Mouse (Mus musculus) CH12.LX (cell line): Measurements from ENCODE around the gene Gal3st2b. TPM values are rescaled to one million over a fixed set of nuclear protein-coding genes. Genes with fewer than 3 reads are reported as not detected.
"Not testable (repeated sequence)": the region's sequence is repeated elsewhere in the genome, so short reads cannot be mapped to it uniquely, and the experiment has no call there.

Source experiments
- DNase-seq: peaks from one replicate; pipeline ENCODE4 v3.0.0-alpha.2; 2013; ENCODE audit errors: extremely low read depth
- H3K27ac ChIP-seq: 2 replicates; pipeline ENCODE4 v1.5.1; 2012; ENCODE audit warnings: low read depth, mild to moderate bottlenecking, control low read depth, moderate library complexity; ENCODE audit not compliant: insufficient read depth
- H3K27me3 ChIP-seq: replicated peaks from 2 replicates; pipeline ENCODE3; 2012; ENCODE audit warnings: inconsistent platforms
- H3K36me3 ChIP-seq, 2 experiments: replicated peaks in 1 of 2; 2 replicates each; pipeline versions ENCODE3 to v1.6.1; 2012; ENCODE audit warnings: inconsistent platforms in 1 of 2, low read length in 1 of 2, mild to moderate bottlenecking in 1 of 2, mixed read lengths in 1 of 2, moderate library complexity in 1 of 2; ENCODE audit not compliant: control insufficient read depth in 1 of 2, insufficient read depth in 1 of 2
- H3K4me1 ChIP-seq, 2 experiments: 2 replicates each; pipeline ENCODE4 v1.6.1; 2012; ENCODE audit warnings: inconsistent platforms in 1 of 2, moderate library complexity in 1 of 2; ENCODE audit not compliant: insufficient read depth in 2 of 2, control insufficient read depth in 1 of 2
- H3K4me2 ChIP-seq: 2 replicates; pipeline ENCODE4 v1.6.1; 2012; ENCODE audit warnings: low read depth, mild to moderate bottlenecking, control low read depth; ENCODE audit not compliant: poor library complexity, insufficient read depth, severe bottlenecking
- H3K4me3 ChIP-seq, 3 experiments: fragments of 150-350 bp in 1 of 3; sonication (generic) in 1 of 3; replicated peaks in 1 of 3; 2 replicates each; pipeline versions ENCODE3 to v1.5.1; 2011 to 2012; ENCODE audit warnings: low read depth in 2 of 3, low read length in 2 of 3, mild to moderate bottlenecking in 2 of 3, moderate library complexity in 2 of 3, control low read depth in 1 of 3, improper control_type of control experiment in 1 of 3, inconsistent platforms in 1 of 3, mixed read lengths in 1 of 3; ENCODE audit not compliant: poor library complexity in 1 of 3
- H3K79me2 ChIP-seq: replicated peaks from 2 replicates; pipeline ENCODE4 v1.6.1; 2012; ENCODE audit warnings: mild to moderate bottlenecking, moderate library complexity; ENCODE audit not compliant: control insufficient read depth, poor library complexity, insufficient read depth, severe bottlenecking; ENCODE audit errors: extremely low read depth
- H3K9ac ChIP-seq: 2 replicates; pipeline ENCODE4 v1.6.1; 2012; ENCODE audit warnings: low read depth, mild to moderate bottlenecking, control low read depth, moderate library complexity; ENCODE audit not compliant: insufficient read depth
- H3K9me3 ChIP-seq: replicated peaks from 2 replicates; pipeline ENCODE3; 2012; ENCODE audit warnings: low read length, inconsistent platforms, mixed read lengths
- E2F4 ChIP-seq: IDR thresholded peaks from 2 replicates; pipeline ENCODE4 v1.6.1; 2011; ENCODE audit warnings: low read depth, low read length, improper control_type of control experiment; ENCODE audit not compliant: insufficient replicate concordance
- JUND ChIP-seq: conservative IDR thresholded peaks from 2 replicates; pipeline ENCODE4 v1.6.1; 2011; ENCODE audit warnings: low read depth, low read length, improper control_type of control experiment
- USF2 ChIP-seq: conservative IDR thresholded peaks from 2 replicates; pipeline ENCODE4 v1.6.1; 2011; ENCODE audit warnings: low read depth, low read length, improper control_type of control experiment
- dilution Hi-C: fragments of 300-500 bp; cut with MboI; formaldehyde crosslinking; loops from 2 replicates; pipeline ENCODE4 v1.14.3; 2020; ENCODE audit warnings: low sequenced_read_pairs; ENCODE audit not compliant: extremely low pct_unique_long_range_greater_than_20kb, extremely low pct_ligation_motif_present
- in situ Hi-C: fragments of 300-500 bp; cut with MboI; formaldehyde crosslinking; loops from 3 replicates; pipeline ENCODE4 v1.14.3; 2019; ENCODE audit warnings: low sequenced_read_pairs, low pct_ligation_motif_present, low pct_unique_long_range_greater_than_20kb, mixed read lengths
- polyA plus RNA-seq: library from polyadenylated mRNA; unstranded; fragments of >175 nt; gene quantifications from 2 replicates; pipeline ENCODE4 v1.2.1, GENCODE M21; 2012; ENCODE audit warnings: low read depth; ENCODE audit not compliant: insufficient read length
- total RNA-seq, 2 experiments: library from RNA; depleted of rRNA; stranded (reverse); fragments of 300-350 nt in 1 of 2; fragments of >200 nt in 1 of 2; gene quantifications; 2 replicates each; pipeline ENCODE4 v1.2.3; 2012 to 2014

Gene Gal3st2b
- total and polyA plus RNA-seq, 3 experiments = not detected

- H3K4me3 ChIP-seq, dilution Hi-C loops, H3K4me2 ChIP-seq, H3K27me3 ChIP-seq, H3K9ac ChIP-seq, H3K36me3 ChIP-seq, H3K4me1 ChIP-seq, H3K79me2 ChIP-seq, H3K27ac ChIP-seq, H3K9me3 ChIP-seq, DNase-seq, in situ Hi-C loops: not testable (repeated sequence)
Measured at GRCm38 (mm10) chr1:93975764-93976163, 57.7 kb downstream of the Gal3st2b start.

- dilution Hi-C loops, H3K27me3 ChIP-seq, H3K9ac ChIP-seq, H3K27ac ChIP-seq, H3K4me1 ChIP-seq, H3K79me2 ChIP-seq, DNase-seq, in situ Hi-C loops, H3K9me3 ChIP-seq, H3K36me3 ChIP-seq, H3K4me2 ChIP-seq, H3K4me3 ChIP-seq: not testable (repeated sequence)
Measured at GRCm38 (mm10) chr1:93978287-93978686, 60.2 kb downstream of the Gal3st2b start.

- H3K9ac ChIP-seq, H3K27me3 ChIP-seq, H3K4me3 ChIP-seq, H3K27ac ChIP-seq, in situ Hi-C loops, H3K79me2 ChIP-seq, H3K4me2 ChIP-seq, dilution Hi-C loops, H3K36me3 ChIP-seq, H3K4me1 ChIP-seq, DNase-seq, H3K9me3 ChIP-seq: not testable (repeated sequence)
Measured at GRCm38 (mm10) chr1:93980932-93981331, 62.8 kb downstream of the Gal3st2b start.

- in situ Hi-C loops = no loop called here
- no peaks in the 10 kb centered on the region for H3K79me2 ChIP-seq
- no peak overlapping the region for H3K27ac ChIP-seq
- TF ChIP-seq JUND (no peak), E2F4 (no peak), USF2 (no peak)
- TF ChIP-seq, all 38 proteins: peak for 0
- Histone ChIP-seq H3K36me3 (no peaks in the 10 kb centered on the region), H3K9ac (no peak overlapping the region), H3K4me2 (no peak overlapping the region), H3K27me3 (no peaks in the 10 kb centered on the region), H3K4me3 (no peak overlapping the region), H3K9me3 (no peaks in the 10 kb centered on the region), H3K4me1 (peaks cover 0 to 7% of the 10 kb centered on the region in 2 experiments; a peak in 2 of 4 replicates)
- DNase-seq = no peak
- dilution Hi-C loops = no loop called here
Measured at GRCm38 (mm10) chr1:93986167-93986566, 68.1 kb downstream of the Gal3st2b start.
